Mouse (Mus musculus) stomach, embryonic 16.5 days (tissue): ENCODE results near the gene Mtfr2. TPM values are rescaled to one million over a fixed set of nuclear protein-coding genes. Genes with fewer than 3 reads are reported as not detected.

Source experiments
- ATAC-seq: fragments of 200-750 bp; cut with Nextera tagmentation; 2 replicates; pipeline ENCODE4 v1.8.0; 2017; ENCODE audit warnings: moderate number of reproducible peaks, moderate TSS enrichment; ENCODE audit not compliant: insufficient read depth, low FRiP score
- H3K27ac ChIP-seq: fragments of 300-500 bp; sonication (generic); 2 replicates; pipeline ENCODE4 v1.5.1; 2014; ENCODE audit warnings: low read length
- H3K27me3 ChIP-seq: fragments of 300-500 bp; sonication (generic); 2 replicates; pipeline ENCODE4 v1.6.1; 2014; ENCODE audit warnings: low read length, control low read depth, mixed read lengths; ENCODE audit not compliant: control insufficient read depth, insufficient read depth
- H3K36me3 ChIP-seq: fragments of 300-500 bp; sonication (generic); 2 replicates; pipeline ENCODE4 v1.6.1; 2014; ENCODE audit warnings: low read length; ENCODE audit not compliant: control insufficient read depth, insufficient read depth
- H3K4me1 ChIP-seq: fragments of 300-500 bp; sonication (generic); 2 replicates; pipeline ENCODE4 v1.6.1; 2014; ENCODE audit warnings: low read length, control low read depth, mixed read lengths; ENCODE audit not compliant: control insufficient read depth, insufficient read depth
- H3K4me2 ChIP-seq: fragments of 300-500 bp; sonication (generic); 2 replicates; pipeline ENCODE4 v1.6.1; 2014; ENCODE audit warnings: low read depth, low read length, mixed read lengths
- H3K4me3 ChIP-seq: fragments of 300-500 bp; sonication (generic); replicated peaks from 2 replicates; pipeline ENCODE4 v1.5.1; 2014; ENCODE audit warnings: mild to moderate bottlenecking, low read length
- H3K9ac ChIP-seq: fragments of 300-500 bp; sonication (generic); 2 replicates; pipeline ENCODE4 v1.6.1; 2014; ENCODE audit warnings: low read length
- H3K9me3 ChIP-seq: fragments of 300-500 bp; sonication (generic); replicated peaks from 2 replicates; pipeline ENCODE4 v1.6.1; 2016; ENCODE audit warnings: low read length, control low read depth; ENCODE audit not compliant: control insufficient read depth
- WGBS: fragments of 180-500 bp; shearing (Covaris S2); extraction: QIAGEN DNeasy Blood & Tissue Kit; methylation state at CpG from one replicate; pipeline ENCODE4 v1.1.7; 2014; 5-methylcytosine and 5-hydroxymethylcytosine counted together
- polyA plus RNA-seq: library from polyadenylated mRNA; unstranded; fragments of >200 nt; fragmentation: Nextera tagmentation; extraction: Ambion mirVana; gene quantifications from 2 replicates; pipeline ENCODE4 v1.2.1, GENCODE M21; 2015

Gene Mtfr2
- polyA plus RNA-seq, 1 experiment from 2014 or later = 1.5 TPM

GRCm38 (mm10) chr10:20395778-20396177, 48.2 kb downstream of the Mtfr2 start:
- ATAC-seq = no peak
- Histone ChIP-seq H3K4me3 (no peak overlapping the region), H3K9me3 (no peaks in the 10 kb centered on the region), H3K4me1 (peaks cover 5% of the 10 kb centered on the region), H3K4me2 (no peak overlapping the region), H3K36me3 (no peaks in the 10 kb centered on the region), H3K27me3 (no peaks in the 10 kb centered on the region), H3K27ac (no peak overlapping the region), H3K9ac (no peak overlapping the region)
- WGBS = 92% methylated on average over 3 of the region's 3 CpGs

DNA sequence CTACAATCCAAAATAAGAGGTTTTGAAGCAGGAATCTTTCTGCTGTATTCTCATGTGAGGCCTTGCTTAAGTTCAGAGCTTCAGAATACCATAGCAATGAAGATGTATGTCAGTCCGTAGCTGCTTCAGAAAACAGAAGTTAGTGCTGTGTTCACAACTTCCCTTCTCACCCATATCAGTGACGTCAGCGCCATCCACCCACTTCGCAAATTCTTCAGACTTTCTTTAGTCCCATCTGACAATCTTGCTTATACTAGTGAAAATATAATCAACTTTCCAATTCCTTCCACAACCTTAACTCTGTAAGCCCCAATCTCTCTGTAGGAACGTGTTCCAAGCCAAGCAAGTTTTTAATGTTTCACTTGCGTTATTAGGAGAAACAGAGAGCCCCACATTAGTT, 50.7 kb downstream of the Mtfr2 start:
- Histone ChIP-seq H3K9ac (no peak overlapping the region), H3K4me3 (peak overlapping the region; percentile 3; the same call in 1 of the 2 replicates), H3K4me2 (peak overlapping the region; percentile 40), H3K27me3 (no peaks in the 10 kb centered on the region), H3K36me3 (no peaks in the 10 kb centered on the region), H3K4me1 (peaks cover 5% of the 10 kb centered on the region), H3K9me3 (no peaks in the 10 kb centered on the region), H3K27ac (peak overlapping the region; percentile 79)
- WGBS = 40% methylated on average over 6 of the region's 6 CpGs
- ATAC-seq = 0 out of 2 replicates have a peak, but pooled peaks have one; percentile 29

- H3K27me3 ChIP-seq = no peaks in the 10 kb centered on the region
- peaks cover 5% of the 10 kb centered on the region for H3K4me1 ChIP-seq
- peak overlapping the region; percentile 3; the same call in 1 of the 2 replicates for H3K4me3 ChIP-seq
- H3K9ac ChIP-seq = no peak overlapping the region
- peak overlapping the region; percentile 79 for H3K27ac ChIP-seq
- no peaks in the 10 kb centered on the region for H3K36me3 ChIP-seq
- WGBS = 34% methylated on average over 12 of the region's 12 CpGs
- ATAC-seq = 0 out of 2 replicates have a peak, but pooled peaks have one; percentile 37
- no peaks in the 10 kb centered on the region for H3K9me3 ChIP-seq
- H3K4me2 ChIP-seq = peak overlapping the region; percentile 40
Observed at GRCm38 (mm10) chr10:20398641-20399390, 51.2 kb downstream of the Mtfr2 start.

GRCm38 (mm10) chr10:20400406-20400805, 52.8 kb downstream of the Mtfr2 start:
- Histone ChIP-seq H3K27ac (peak overlapping the region; percentile 72), H3K4me2 (peak overlapping the region; percentile 13; the same call in 1 of the 2 replicates), H3K9me3 (no peaks in the 10 kb centered on the region), H3K27me3 (no peaks in the 10 kb centered on the region), H3K4me1 (peaks cover 5% of the 10 kb centered on the region), H3K36me3 (no peaks in the 10 kb centered on the region), H3K9ac (no peak overlapping the region), H3K4me3 (no peak overlapping the region)
- WGBS = 65% methylated on average over 15 of the region's 15 CpGs
- ATAC-seq = peak; percentile 29; the same call in 1 of the 2 replicates

DNA sequence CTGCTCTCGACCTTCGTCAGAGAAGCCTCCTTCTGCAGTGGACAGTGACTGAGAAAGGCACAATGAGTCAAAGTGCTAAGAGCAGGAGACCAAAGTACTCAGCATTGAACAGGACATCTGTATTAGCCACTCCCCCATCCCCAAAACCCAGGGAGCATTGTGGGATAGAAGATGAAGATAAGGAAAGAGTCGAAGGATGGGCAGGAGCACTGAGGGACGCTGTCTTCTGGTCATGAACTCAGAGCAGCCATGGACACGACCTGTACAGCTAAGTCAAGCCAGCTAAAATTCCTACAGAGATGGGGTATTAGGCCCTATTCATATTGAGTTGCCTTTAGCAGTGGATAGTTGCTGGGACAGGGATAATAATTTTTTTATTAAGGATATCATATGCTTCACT, 55.4 kb downstream of the Mtfr2 start:
- H3K27ac ChIP-seq = no peak overlapping the region
- no peak overlapping the region for H3K9ac ChIP-seq
- no peaks in the 10 kb centered on the region for H3K36me3 ChIP-seq
- H3K4me3 ChIP-seq = no peak overlapping the region
- H3K27me3 ChIP-seq = no peaks in the 10 kb centered on the region
- WGBS = 83% methylated on average over 5 of the region's 5 CpGs
- H3K9me3 ChIP-seq = no peaks in the 10 kb centered on the region
- no peak overlapping the region for H3K4me2 ChIP-seq
- H3K4me1 ChIP-seq = peaks cover 5% of the 10 kb centered on the region
- ATAC-seq = no peak

- 82% methylated on average over 2 of the region's 2 CpGs for WGBS
- ATAC-seq = 0 out of 2 replicates have a peak, but pooled peaks have one; percentile 56
- H3K27me3 ChIP-seq = no peaks in the 10 kb centered on the region
- H3K27ac ChIP-seq = no peak overlapping the region
- no peak overlapping the region for H3K4me3 ChIP-seq
- no peak overlapping the region for H3K9ac ChIP-seq
- no peaks in the 10 kb centered on the region for H3K36me3 ChIP-seq
- H3K4me1 ChIP-seq = no peaks in the 10 kb centered on the region
- H3K9me3 ChIP-seq = no peaks in the 10 kb centered on the region
- H3K4me2 ChIP-seq = no peak overlapping the region
Observed at GRCm38 (mm10) chr10:20405471-20405870, 57.9 kb downstream of the Mtfr2 start.

GRCm38 (mm10) chr10:20408336-20408735, 60.8 kb downstream of the Mtfr2 start:
- ATAC-seq = no peak
- 47% methylated on average over 3 of the region's 3 CpGs for WGBS
- H3K4me3 ChIP-seq = no peak overlapping the region
- no peak overlapping the region for H3K9ac ChIP-seq
- H3K27ac ChIP-seq = no peak overlapping the region
- H3K36me3 ChIP-seq = no peaks in the 10 kb centered on the region
- no peak overlapping the region for H3K4me2 ChIP-seq
- H3K9me3 ChIP-seq = no peaks in the 10 kb centered on the region
- H3K27me3 ChIP-seq = no peaks in the 10 kb centered on the region
- no peaks in the 10 kb centered on the region for H3K4me1 ChIP-seq

GRCm38 (mm10) chr10:20409181-20409580, 61.6 kb downstream of the Mtfr2 start:
- Histone ChIP-seq H3K27ac (no peak overlapping the region), H3K9ac (no peak overlapping the region), H3K27me3 (no peaks in the 10 kb centered on the region), H3K36me3 (no peaks in the 10 kb centered on the region), H3K4me3 (no peak overlapping the region), H3K4me1 (no peaks in the 10 kb centered on the region), H3K9me3 (no peaks in the 10 kb centered on the region), H3K4me2 (no peak overlapping the region)
- ATAC-seq = no peak
- 64% methylated on average over 10 of the region's 10 CpGs for WGBS
